Mouse (Mus musculus) CH12.LX (cell line): ENCODE measurements around the gene Wfdc3. TPM values are rescaled to one million over a fixed set of nuclear protein-coding genes. Genes with fewer than 3 reads are reported as not detected.

Source experiments
- DNase-seq: peaks from one replicate; pipeline ENCODE4 v3.0.0-alpha.2; 2013; ENCODE audit errors: extremely low read depth
- H3K27ac ChIP-seq: 2 replicates; pipeline ENCODE4 v1.5.1; 2012; ENCODE audit warnings: low read depth, mild to moderate bottlenecking, control low read depth, moderate library complexity; ENCODE audit not compliant: insufficient read depth
- H3K27me3 ChIP-seq: replicated peaks from 2 replicates; pipeline ENCODE3; 2012; ENCODE audit warnings: inconsistent platforms
- H3K36me3 ChIP-seq, 2 experiments: replicated peaks in 1 of 2; 2 replicates each; pipeline versions ENCODE3 to v1.6.1; 2012; ENCODE audit warnings: inconsistent platforms in 1 of 2, low read length in 1 of 2, mild to moderate bottlenecking in 1 of 2, mixed read lengths in 1 of 2, moderate library complexity in 1 of 2; ENCODE audit not compliant: control insufficient read depth in 1 of 2, insufficient read depth in 1 of 2
- H3K4me1 ChIP-seq, 2 experiments: 2 replicates each; pipeline ENCODE4 v1.6.1; 2012; ENCODE audit warnings: inconsistent platforms in 1 of 2, moderate library complexity in 1 of 2; ENCODE audit not compliant: insufficient read depth in 2 of 2, control insufficient read depth in 1 of 2
- H3K4me2 ChIP-seq: 2 replicates; pipeline ENCODE4 v1.6.1; 2012; ENCODE audit warnings: low read depth, mild to moderate bottlenecking, control low read depth; ENCODE audit not compliant: poor library complexity, insufficient read depth, severe bottlenecking
- H3K4me3 ChIP-seq, 3 experiments: fragments of 150-350 bp in 1 of 3; sonication (generic) in 1 of 3; replicated peaks in 1 of 3; 2 replicates each; pipeline versions ENCODE3 to v1.5.1; 2011 to 2012; ENCODE audit warnings: low read depth in 2 of 3, low read length in 2 of 3, mild to moderate bottlenecking in 2 of 3, moderate library complexity in 2 of 3, control low read depth in 1 of 3, improper control_type of control experiment in 1 of 3, inconsistent platforms in 1 of 3, mixed read lengths in 1 of 3; ENCODE audit not compliant: poor library complexity in 1 of 3
- H3K79me2 ChIP-seq: replicated peaks from 2 replicates; pipeline ENCODE4 v1.6.1; 2012; ENCODE audit warnings: mild to moderate bottlenecking, moderate library complexity; ENCODE audit not compliant: control insufficient read depth, poor library complexity, insufficient read depth, severe bottlenecking; ENCODE audit errors: extremely low read depth
- H3K9ac ChIP-seq: 2 replicates; pipeline ENCODE4 v1.6.1; 2012; ENCODE audit warnings: low read depth, mild to moderate bottlenecking, control low read depth, moderate library complexity; ENCODE audit not compliant: insufficient read depth
- H3K9me3 ChIP-seq: replicated peaks from 2 replicates; pipeline ENCODE3; 2012; ENCODE audit warnings: low read length, inconsistent platforms, mixed read lengths
- BHLHE40 ChIP-seq: IDR thresholded peaks from 2 replicates; pipeline ENCODE4 v1.6.1; 2011; ENCODE audit warnings: mild to moderate bottlenecking, low read depth, low read length, improper control_type of control experiment
- CHD2 ChIP-seq: IDR thresholded peaks from 2 replicates; pipeline ENCODE4 v1.6.1; 2011; ENCODE audit warnings: low read length, improper control_type of control experiment
- HCFC1 ChIP-seq: IDR thresholded peaks from 2 replicates; pipeline ENCODE4 v1.6.1; 2012; ENCODE audit warnings: low read depth, mild to moderate bottlenecking, inconsistent platforms, low read length, improper control_type of control experiment
- MEF2A ChIP-seq: IDR thresholded peaks from 2 replicates; pipeline ENCODE4 v1.6.1; 2014; ENCODE audit warnings: low read depth, mild to moderate bottlenecking, inconsistent platforms, low read length, improper control_type of control experiment, borderline replicate concordance
- POLR2A ChIP-seq: IDR thresholded peaks from 2 replicates; pipeline ENCODE4 v1.6.1; 2011; ENCODE audit warnings: low read depth, mild to moderate bottlenecking, improper control_type of control experiment, low read length
- RCOR1 ChIP-seq: conservative IDR thresholded peaks from 2 replicates; pipeline ENCODE4 v1.6.1; 2012; ENCODE audit warnings: low read depth, mild to moderate bottlenecking, inconsistent platforms, low read length, improper control_type of control experiment
- TBP ChIP-seq: conservative IDR thresholded peaks from 2 replicates; pipeline ENCODE4 v1.6.1; 2011; ENCODE audit warnings: low read depth, low read length, improper control_type of control experiment
- USF1 ChIP-seq: IDR thresholded peaks from 2 replicates; pipeline ENCODE4 v1.6.1; 2014; ENCODE audit warnings: low read depth, mild to moderate bottlenecking, inconsistent platforms, low read length, improper control_type of control experiment
- ZMIZ1 ChIP-seq: IDR thresholded peaks from 2 replicates; pipeline ENCODE4 v1.6.1; 2012; ENCODE audit warnings: low read depth, mild to moderate bottlenecking, inconsistent platforms, low read length, improper control_type of control experiment
- ZNF384 ChIP-seq: IDR thresholded peaks from 2 replicates; pipeline ENCODE4 v1.6.1; 2012; ENCODE audit warnings: low read depth, low read length, improper control_type of control experiment, inconsistent platforms
- dilution Hi-C: fragments of 300-500 bp; cut with MboI; formaldehyde crosslinking; loops from 2 replicates; pipeline ENCODE4 v1.14.3; 2020; ENCODE audit warnings: low sequenced_read_pairs; ENCODE audit not compliant: extremely low pct_unique_long_range_greater_than_20kb, extremely low pct_ligation_motif_present
- in situ Hi-C: fragments of 300-500 bp; cut with MboI; formaldehyde crosslinking; loops from 3 replicates; pipeline ENCODE4 v1.14.3; 2019; ENCODE audit warnings: low sequenced_read_pairs, low pct_ligation_motif_present, low pct_unique_long_range_greater_than_20kb, mixed read lengths
- polyA plus RNA-seq: library from polyadenylated mRNA; unstranded; fragments of >175 nt; gene quantifications from 2 replicates; pipeline ENCODE4 v1.2.1, GENCODE M21; 2012; ENCODE audit warnings: low read depth; ENCODE audit not compliant: insufficient read length
- total RNA-seq, 2 experiments: library from RNA; depleted of rRNA; stranded (reverse); fragments of 300-350 nt in 1 of 2; fragments of >200 nt in 1 of 2; gene quantifications; 2 replicates each; pipeline ENCODE4 v1.2.3; 2012 to 2014

Wfdc3 gene
- total and polyA plus RNA-seq, 3 experiments: 0.21 TPM; not detected in 2

- no peaks in the 10 kb centered on the region for H3K27me3 ChIP-seq
- H3K36me3 ChIP-seq: peaks cover 83 to 94% of the 10 kb centered on the region in 2 experiments
- TF ChIP-seq ZMIZ1 (no peak), BHLHE40 (no peak), USF1 (no peak), HCFC1 (no peak), CHD2 (no peak), RCOR1 (no peak)
- no peak overlapping the region for H3K9ac ChIP-seq
- dilution Hi-C loops: no loop called here
- H3K79me2 ChIP-seq: no peaks in the 10 kb centered on the region
- no peak for DNase-seq
- H3K4me1 ChIP-seq: peaks cover 0 to 18% of the 10 kb centered on the region in 2 experiments; a peak in 3 of 4 replicates
- in situ Hi-C loops: no loop called here
- no peaks in the 10 kb centered on the region for H3K9me3 ChIP-seq
- no peak overlapping the region for H3K4me3 ChIP-seq
- no peak overlapping the region for H3K27ac ChIP-seq
- no peak overlapping the region for H3K4me2 ChIP-seq
These were observed 14.5 kb upstream of the Wfdc3 start for GRCm38 (mm10) chr2:164760059-164760833.

DNA sequence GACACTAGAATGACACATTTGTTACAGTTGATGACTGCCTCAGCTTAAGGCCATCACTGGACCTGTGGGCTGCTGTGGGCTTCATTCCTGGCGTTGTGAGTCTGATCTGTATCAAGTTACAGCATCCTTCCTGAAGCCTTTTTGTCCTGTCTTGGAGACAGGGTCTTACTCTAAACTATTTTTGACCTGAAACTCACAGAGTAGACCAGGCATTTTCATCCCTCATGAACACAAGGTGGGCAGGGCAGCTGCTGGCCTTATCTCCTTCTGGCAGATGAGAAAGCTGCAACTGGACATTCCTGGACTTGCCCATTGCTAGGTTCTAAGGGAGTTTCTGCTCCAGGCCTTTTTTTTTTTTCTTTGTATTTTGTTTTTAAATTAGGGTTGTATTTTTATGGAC lies 13.0 kb upstream of the Wfdc3 start:
- peaks cover 0 to 8% of the 10 kb centered on the region in 2 experiments; a peak in 2 of 4 replicates for H3K4me1 ChIP-seq
- no peak overlapping the region for H3K9ac ChIP-seq
- H3K4me3 ChIP-seq: no peak overlapping the region
- dilution Hi-C loops (no loop called here), in situ Hi-C loops (no loop called here)
- H3K27me3 ChIP-seq: no peaks in the 10 kb centered on the region
- H3K9me3 ChIP-seq: no peaks in the 10 kb centered on the region
- DNase-seq: no peak
- H3K79me2 ChIP-seq: no peaks in the 10 kb centered on the region
- no peak for TF ChIP-seq POLR2A
- TF ChIP-seq ZNF384: no peak
- TF ChIP-seq TBP: no peak
- no peak for TF ChIP-seq HCFC1
- TF ChIP-seq CHD2: no peak
- no peak overlapping the region for H3K4me2 ChIP-seq
- peaks cover 92 to 99% of the 10 kb centered on the region in 2 experiments for H3K36me3 ChIP-seq
- H3K27ac ChIP-seq: no peak overlapping the region

DNA sequence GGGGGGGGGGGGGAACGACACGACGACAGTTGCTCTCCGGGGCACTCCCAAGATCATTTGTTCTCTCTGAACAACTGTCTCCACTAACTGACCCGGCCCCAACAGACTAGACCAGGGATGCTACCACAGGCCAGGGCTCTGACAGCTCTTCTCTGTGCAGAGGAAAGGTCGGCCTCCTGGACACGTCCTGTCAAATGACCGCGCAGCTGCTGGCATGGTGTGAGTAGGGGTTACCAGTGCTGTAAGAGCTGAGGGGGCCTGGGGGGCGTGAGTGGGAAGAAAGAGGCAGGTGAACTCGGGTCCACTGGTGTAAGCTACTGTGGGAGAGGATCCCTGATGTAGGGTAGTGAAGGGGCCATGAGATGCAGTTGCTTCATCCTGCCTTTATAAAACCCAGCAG lies 12.1 kb upstream of the Wfdc3 start:
- no peaks in the 10 kb centered on the region for H3K79me2 ChIP-seq
- TF ChIP-seq MEF2A: no peak
- no peak overlapping the region for H3K9ac ChIP-seq
- H3K4me3 ChIP-seq: no peak overlapping the region
- H3K4me2 ChIP-seq: no peak overlapping the region
- no peak for DNase-seq
- dilution Hi-C loops (no loop called here), in situ Hi-C loops (no loop called here)
- no peaks in the 10 kb centered on the region for H3K4me1 ChIP-seq
- no peak overlapping the region for H3K27ac ChIP-seq
- H3K27me3 ChIP-seq: no peaks in the 10 kb centered on the region
- peaks cover 86 to 99% of the 10 kb centered on the region in 2 experiments for H3K36me3 ChIP-seq
- no peaks in the 10 kb centered on the region for H3K9me3 ChIP-seq
